Mouse (Mus musculus) forebrain, embryonic 14.5 days (tissue): ENCODE results near the gene Prss22. TPM values are rescaled to one million over a fixed set of nuclear protein-coding genes. Genes with fewer than 3 reads are reported as not detected.

Experiments used
- ATAC-seq: fragments of 200-750 bp; cut with Nextera tagmentation; 2 replicates; pipeline ENCODE4 v1.8.0; 2017; ENCODE audit warnings: mild to moderate bottlenecking, moderate library complexity
- DNase-seq: peaks from one replicate; pipeline ENCODE4 v3.0.0-alpha.2; 2015; ENCODE audit warnings: low spot score
- H3K27ac ChIP-seq: fragments of 300-500 bp; sonication (generic); 2 replicates; pipeline ENCODE4 v1.5.1; 2014; ENCODE audit warnings: low read depth, mild to moderate bottlenecking, control low read depth, low read length, moderate library complexity
- H3K27me3 ChIP-seq: fragments of 300-500 bp; sonication (generic); replicated peaks from 2 replicates; pipeline ENCODE4 v1.6.1; 2014; ENCODE audit warnings: low read length, control low read depth, mixed read lengths; ENCODE audit not compliant: control insufficient read depth, insufficient read depth
- H3K36me3 ChIP-seq: fragments of 300-500 bp; sonication (generic); 2 replicates; pipeline ENCODE4 v1.6.1; 2014; ENCODE audit warnings: low read length, control low read depth; ENCODE audit not compliant: control insufficient read depth, insufficient read depth
- H3K4me1 ChIP-seq: fragments of 300-500 bp; sonication (generic); 2 replicates; pipeline ENCODE4 v1.6.1; 2014; ENCODE audit warnings: antibody characterized with exemption, low read length, control low read depth; ENCODE audit not compliant: control insufficient read depth, insufficient read depth
- H3K4me2 ChIP-seq: fragments of 300-500 bp; sonication (generic); 2 replicates; pipeline ENCODE4 v1.6.1; 2014; ENCODE audit warnings: mild to moderate bottlenecking, control low read depth, low read length
- H3K4me3 ChIP-seq: fragments of 300-500 bp; sonication (generic); 2 replicates; pipeline ENCODE4 v1.5.1; 2014; ENCODE audit warnings: low read depth, low read length, control low read depth
- H3K9ac ChIP-seq: fragments of 300-500 bp; sonication (generic); 2 replicates; pipeline ENCODE4 v1.6.1; 2014; ENCODE audit warnings: mild to moderate bottlenecking, low read length, control low read depth, moderate library complexity
- H3K9me3 ChIP-seq: fragments of 300-500 bp; sonication (generic); replicated peaks from 2 replicates; pipeline ENCODE4 v1.6.1; 2016; ENCODE audit warnings: low read length, control low read depth, mixed read lengths; ENCODE audit not compliant: control insufficient read depth
- WGBS: fragments of 180-500 bp; shearing (Covaris S2); extraction: QIAGEN DNeasy Blood & Tissue Kit; methylation state at CpG from one replicate; pipeline ENCODE4 v1.1.7; 2014; 5-methylcytosine and 5-hydroxymethylcytosine counted together
- polyA plus RNA-seq: library from polyadenylated mRNA; unstranded; fragments of >200 nt; fragmentation: Nextera tagmentation; extraction: Ambion mirVana; gene quantifications from 2 replicates; pipeline ENCODE4 v1.2.1, GENCODE M21; 2014

The Prss22 gene
- polyA plus RNA-seq, 1 experiment from 2014 or later = not detected

DNA sequence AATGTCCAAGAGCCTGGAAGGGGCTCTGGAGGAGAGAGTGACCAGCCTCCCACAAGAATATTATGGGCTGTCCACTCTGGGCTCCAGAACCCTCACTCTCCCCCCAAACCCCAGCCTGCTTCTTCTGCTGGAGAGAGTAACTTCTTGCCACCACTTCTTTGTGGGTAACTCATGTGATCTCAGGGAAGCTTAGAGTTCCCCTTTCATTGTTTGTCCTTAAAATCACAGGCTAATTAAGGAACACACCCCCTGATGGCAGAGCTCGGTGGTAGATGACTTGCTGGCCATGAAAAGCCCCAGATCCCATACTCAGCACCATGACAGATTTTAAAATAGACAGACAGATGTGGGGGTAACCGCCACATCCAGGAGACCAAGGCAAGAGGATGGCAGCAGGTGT lies 9.0 kb upstream of the Prss22 start:
- Histone ChIP-seq H3K9ac (no peak overlapping the region), H3K4me3 (no peak overlapping the region), H3K9me3 (no peaks in the 10 kb centered on the region), H3K27me3 (no peaks in the 10 kb centered on the region), H3K27ac (no peak overlapping the region), H3K4me1 (no peaks in the 10 kb centered on the region), H3K36me3 (no peaks in the 10 kb centered on the region), H3K4me2 (no peak overlapping the region)
- ATAC-seq = no peak
- 43% methylated on average over 2 of the region's 2 CpGs for WGBS
- no peak for DNase-seq

DNA sequence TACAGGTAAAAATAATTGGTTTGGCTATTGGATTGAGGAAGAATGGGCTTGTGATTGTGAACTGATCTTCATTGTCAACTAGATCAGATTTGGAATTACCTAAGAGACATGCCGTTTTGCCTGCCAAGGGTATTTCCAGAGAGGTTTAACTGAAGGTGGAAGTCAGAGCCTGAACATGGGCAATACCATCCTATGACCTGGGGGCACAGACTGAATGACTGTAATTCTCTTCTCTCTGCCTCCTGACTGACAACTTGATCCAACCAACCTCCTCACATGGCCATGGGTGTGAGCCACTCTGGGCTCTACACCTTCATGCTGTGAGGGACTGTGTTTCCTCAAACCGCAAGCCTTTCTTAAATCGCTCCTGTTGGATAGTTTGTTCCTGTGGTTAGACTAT lies 7.1 kb upstream of the Prss22 start:
- H3K27me3 ChIP-seq = no peaks in the 10 kb centered on the region
- WGBS = 93% methylated on average over 3 of the region's 3 CpGs
- H3K9ac ChIP-seq = no peak overlapping the region
- no peaks in the 10 kb centered on the region for H3K36me3 ChIP-seq
- H3K4me3 ChIP-seq = no peak overlapping the region
- H3K4me1 ChIP-seq = no peaks in the 10 kb centered on the region
- no peak overlapping the region for H3K27ac ChIP-seq
- H3K9me3 ChIP-seq = no peaks in the 10 kb centered on the region
- DNase-seq = no peak
- ATAC-seq = no peak
- no peak overlapping the region for H3K4me2 ChIP-seq

DNA sequence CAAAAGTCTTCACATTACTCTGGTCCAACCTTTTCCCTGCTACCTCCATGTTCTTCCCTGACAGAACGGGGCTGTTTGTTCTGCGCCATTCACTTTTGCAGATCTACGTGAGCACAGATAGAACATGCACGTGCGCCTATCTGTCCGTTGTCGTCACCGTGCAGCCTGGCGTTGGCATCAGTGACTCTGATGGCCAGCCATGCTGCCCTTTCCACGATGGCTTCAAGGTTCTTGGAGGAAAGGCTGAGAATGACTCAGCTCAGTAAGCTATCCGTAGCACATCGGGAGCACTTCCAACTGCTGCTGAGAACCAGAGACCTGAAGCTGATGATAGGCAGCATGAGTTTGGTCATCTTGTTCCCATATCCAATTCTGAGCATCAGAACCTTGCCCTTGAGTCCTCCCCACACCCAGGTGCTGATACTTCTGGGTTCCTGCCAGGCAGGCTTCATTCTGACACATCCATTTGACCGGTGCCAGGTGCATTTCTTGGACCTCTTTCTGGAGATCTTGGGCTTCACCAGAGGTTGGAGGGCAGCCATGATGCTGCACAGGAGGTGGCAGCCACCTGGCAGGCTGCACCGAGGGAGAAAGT lies 6.3 kb upstream of the Prss22 start:
- 90% methylated on average over 14 of the region's 14 CpGs for WGBS
- no peaks in the 10 kb centered on the region for H3K4me1 ChIP-seq
- H3K4me3 ChIP-seq = no peak overlapping the region
- no peaks in the 10 kb centered on the region for H3K27me3 ChIP-seq
- H3K36me3 ChIP-seq = no peaks in the 10 kb centered on the region
- no peak for ATAC-seq
- no peak for DNase-seq
- H3K27ac ChIP-seq = no peak overlapping the region
- H3K4me2 ChIP-seq = no peak overlapping the region
- H3K9ac ChIP-seq = no peak overlapping the region
- no peaks in the 10 kb centered on the region for H3K9me3 ChIP-seq

DNA sequence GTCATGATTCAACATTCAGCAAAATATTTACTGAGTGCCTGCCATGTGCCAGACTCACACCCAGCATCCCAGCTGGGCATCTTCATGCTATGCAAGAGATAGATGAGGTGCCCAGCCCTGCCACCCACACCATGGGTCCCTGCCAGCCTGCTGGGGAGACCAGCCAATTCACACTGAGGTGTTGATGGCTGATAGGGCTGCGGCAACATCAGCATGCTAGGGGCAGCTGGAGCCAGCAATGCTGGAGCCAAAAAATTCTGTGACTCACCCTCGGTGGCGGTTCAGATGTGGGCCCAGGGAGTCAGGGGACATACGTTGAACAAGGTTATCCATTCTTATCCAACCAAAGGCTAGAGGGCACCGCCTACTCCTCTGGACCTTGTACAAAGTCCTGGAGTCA lies 2.5 kb upstream of the Prss22 start:
- H3K9ac ChIP-seq = no peak overlapping the region
- no peaks in the 10 kb centered on the region for H3K4me1 ChIP-seq
- WGBS = 74% methylated on average over 5 of the region's 5 CpGs
- no peaks in the 10 kb centered on the region for H3K36me3 ChIP-seq
- no peak overlapping the region for H3K4me3 ChIP-seq
- ATAC-seq = no peak
- H3K9me3 ChIP-seq = no peaks in the 10 kb centered on the region
- no peak overlapping the region for H3K27ac ChIP-seq
- no peak for DNase-seq
- H3K4me2 ChIP-seq = no peak overlapping the region
- H3K27me3 ChIP-seq = no peaks in the 10 kb centered on the region

DNA sequence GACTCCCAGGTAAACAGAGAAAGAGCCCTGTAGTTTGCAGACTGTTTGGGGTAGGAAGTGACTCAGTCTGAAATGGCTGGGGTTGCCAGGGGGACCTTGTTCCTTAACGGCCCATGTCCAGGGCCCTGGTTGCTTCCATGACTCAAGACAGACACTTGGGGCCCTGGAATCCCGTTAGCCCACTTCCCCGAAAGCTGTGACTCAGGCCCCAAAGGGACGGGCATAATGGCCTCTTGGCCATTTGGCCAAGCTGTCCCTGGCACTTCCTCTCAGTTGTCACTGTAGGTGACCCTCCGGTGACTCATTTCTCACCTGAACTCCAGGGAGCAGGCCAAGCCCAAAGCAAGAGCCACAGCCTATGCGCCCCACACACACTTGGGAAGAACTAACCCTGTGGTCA lies 483 bp upstream of the Prss22 start:
- no peaks in the 10 kb centered on the region for H3K27me3 ChIP-seq
- H3K4me1 ChIP-seq = no peaks in the 10 kb centered on the region
- DNase-seq (no peak), ATAC-seq (no peak)
- no peak overlapping the region for H3K27ac ChIP-seq
- WGBS = 81% methylated on average over 6 of the region's 6 CpGs
- H3K9ac ChIP-seq = no peak overlapping the region
- no peaks in the 10 kb centered on the region for H3K36me3 ChIP-seq
- H3K4me2 ChIP-seq = no peak overlapping the region
- no peaks in the 10 kb centered on the region for H3K9me3 ChIP-seq
- H3K4me3 ChIP-seq = no peak overlapping the region

DNA sequence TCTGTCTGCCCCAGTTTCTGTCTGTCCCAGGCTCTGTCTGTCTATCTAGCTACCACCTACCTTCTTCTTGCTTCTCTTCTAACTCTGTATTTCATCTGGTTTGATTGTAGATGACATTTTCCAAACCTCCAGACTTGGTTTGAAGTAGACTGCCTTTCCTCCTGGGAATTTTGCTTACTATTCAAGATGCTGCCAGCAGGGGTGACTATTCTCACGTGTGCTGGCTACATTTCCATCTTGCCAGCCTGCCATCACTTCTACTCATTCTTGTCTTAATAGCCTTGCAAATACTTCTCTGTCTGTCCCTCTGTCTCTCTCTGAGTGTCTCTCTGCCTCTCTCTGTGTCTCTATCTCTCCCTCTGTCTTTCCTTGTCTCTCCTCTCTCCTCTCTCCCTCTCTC lies 2.5 kb downstream of the Prss22 start:
- DNase-seq (no peak), ATAC-seq (no peak)
- Histone ChIP-seq H3K4me1 (no peaks in the 10 kb centered on the region), H3K27ac (no peak overlapping the region), H3K36me3 (no peaks in the 10 kb centered on the region), H3K4me2 (no peak overlapping the region), H3K9me3 (no peaks in the 10 kb centered on the region), H3K4me3 (no peak overlapping the region), H3K27me3 (no peaks in the 10 kb centered on the region), H3K9ac (no peak overlapping the region)
- 20% methylated on average over 1 of the region's 1 CpGs for WGBS

DNA sequence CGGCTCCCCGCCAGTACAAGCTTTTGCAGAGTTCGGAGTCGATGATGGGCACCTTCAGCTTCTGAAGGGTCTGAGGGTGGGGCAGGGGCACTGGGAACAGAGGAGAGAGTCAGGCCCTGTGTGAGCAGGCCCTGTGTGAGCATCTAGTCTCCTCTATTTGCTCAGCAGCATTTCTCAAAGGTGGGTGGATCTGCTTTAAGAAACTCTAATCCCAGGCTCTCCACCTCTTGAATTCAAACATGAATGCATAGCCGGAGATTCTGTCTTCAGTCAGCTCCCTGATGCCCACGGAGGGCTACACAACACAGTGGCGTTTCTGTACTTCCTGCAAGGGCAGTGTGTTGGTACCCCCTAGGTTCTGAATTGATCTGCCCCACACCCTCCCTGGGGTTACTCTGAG lies 3.2 kb downstream of the Prss22 start:
- H3K36me3 ChIP-seq = no peaks in the 10 kb centered on the region
- H3K9me3 ChIP-seq = no peaks in the 10 kb centered on the region
- DNase-seq = no peak
- no peaks in the 10 kb centered on the region for H3K27me3 ChIP-seq
- no peak overlapping the region for H3K4me2 ChIP-seq
- no peak overlapping the region for H3K4me3 ChIP-seq
- H3K9ac ChIP-seq = no peak overlapping the region
- no peak for ATAC-seq
- H3K4me1 ChIP-seq = no peaks in the 10 kb centered on the region
- H3K27ac ChIP-seq = no peak overlapping the region
- 69% methylated on average over 7 of the region's 7 CpGs for WGBS

DNA sequence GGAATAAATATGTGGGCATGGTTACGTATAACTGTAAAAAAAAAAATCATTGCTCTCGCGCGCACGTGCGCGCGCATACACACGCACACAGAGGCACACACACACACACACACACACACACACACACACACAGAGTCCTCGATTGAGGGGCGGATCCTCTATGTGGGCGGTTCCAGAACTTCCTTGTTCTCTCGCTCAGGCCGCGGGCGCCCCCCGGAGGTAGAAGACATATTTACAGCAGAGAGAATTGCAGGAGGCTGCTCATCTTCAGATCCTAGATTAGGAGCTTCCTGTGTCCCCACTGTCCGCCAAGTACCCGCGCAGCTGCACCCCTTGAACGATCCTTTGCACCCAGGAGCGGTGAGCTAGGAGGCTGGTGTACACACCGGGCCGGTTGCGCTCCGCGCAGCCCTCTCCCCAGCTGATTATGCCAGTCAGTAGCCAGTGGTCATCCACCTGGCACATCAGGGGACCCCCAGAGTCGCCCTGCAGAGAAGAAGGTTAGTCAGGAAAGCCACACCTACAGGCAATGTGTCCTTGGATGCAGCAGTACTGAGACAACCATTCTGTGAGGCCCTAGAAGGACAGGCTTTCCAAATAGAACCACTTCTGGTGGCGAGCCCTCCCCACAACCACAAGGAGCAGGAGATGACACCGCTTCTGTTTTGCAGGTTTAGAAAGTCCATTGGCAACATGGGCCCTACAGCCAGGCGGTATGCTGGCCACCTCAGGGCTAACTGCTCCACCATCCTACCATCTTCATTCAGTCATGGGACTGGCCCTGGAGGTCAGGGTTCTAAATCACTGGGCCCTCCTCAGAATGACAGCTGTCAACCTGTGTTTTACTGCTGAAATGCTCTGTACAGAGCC lies 4.1 kb downstream of the Prss22 start:
- H3K27ac ChIP-seq = no peak overlapping the region
- no peaks in the 10 kb centered on the region for H3K9me3 ChIP-seq
- peak overlapping the region; percentile 48 for H3K4me2 ChIP-seq
- no peaks in the 10 kb centered on the region for H3K36me3 ChIP-seq
- DNase-seq (peak; percentile 95), ATAC-seq (peak; percentile 86)
- peak overlapping the region; percentile 61 for H3K9ac ChIP-seq
- WGBS = 8% methylated on average over 31 of the region's 31 CpGs
- no peaks in the 10 kb centered on the region for H3K27me3 ChIP-seq
- H3K4me1 ChIP-seq = no peaks in the 10 kb centered on the region
- H3K4me3 ChIP-seq = peak overlapping the region; percentile 17; the same call in 1 of the 2 replicates
